Mouse (Mus musculus) CH12F3 (cell line): ENCODE results near the gene Hist4h4.

Experiments used
- in situ Hi-C: fragments of 300-500 bp; cut with MboI; formaldehyde crosslinking; loops from 2 replicates; pipeline ENCODE4 v1.14.3; 2020; ENCODE audit warnings: low sequenced_read_pairs

Hist4h4 gene

DNA sequence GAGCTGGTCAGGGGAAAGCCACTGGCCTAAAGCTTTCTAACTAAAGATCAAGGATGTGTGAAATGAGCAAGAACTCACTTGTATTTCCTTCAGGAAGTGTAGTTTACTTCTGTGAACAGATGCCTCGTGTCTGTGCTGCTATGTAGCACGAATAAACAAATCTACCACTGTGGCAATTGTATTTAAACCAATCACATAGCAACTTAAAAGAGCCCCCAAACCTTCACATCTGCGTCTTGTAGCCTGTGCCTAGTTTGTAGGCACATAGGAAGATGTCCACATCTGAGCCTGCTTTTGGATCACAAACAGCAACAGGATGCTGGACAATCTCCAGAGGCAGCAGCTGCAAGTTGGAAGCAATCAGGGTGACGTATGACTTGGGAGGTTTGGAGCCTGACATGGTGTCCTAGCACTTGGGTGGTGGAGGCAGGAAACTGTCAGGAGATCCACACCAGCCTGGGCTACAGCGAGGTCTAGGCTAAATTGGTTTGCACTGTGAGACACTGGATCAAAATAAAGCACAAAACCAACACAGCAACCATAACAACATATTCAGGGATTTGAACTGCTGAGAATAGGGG, 14.7 kb downstream of the Hist4h4 start:
- in situ Hi-C loops: no loop called here

DNA sequence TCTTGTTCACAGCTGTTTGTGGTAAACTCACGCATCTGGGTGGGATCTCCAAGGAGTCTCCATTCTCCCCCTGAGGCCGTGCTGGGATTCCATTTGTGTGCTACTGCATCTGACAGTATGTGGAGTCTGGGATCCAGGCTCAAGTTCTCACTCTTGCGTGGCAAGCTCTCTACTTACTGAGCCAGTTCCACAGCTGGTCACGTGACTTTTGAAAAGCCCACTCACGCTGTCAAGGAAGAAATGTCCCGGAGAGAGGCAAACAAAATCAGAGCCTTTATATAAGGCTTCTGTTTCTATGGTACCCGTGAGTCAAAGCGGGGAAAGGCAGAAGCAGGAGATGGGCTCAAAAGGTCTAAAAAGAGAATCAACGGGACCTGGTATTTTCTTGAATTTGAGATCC, 21.5 kb downstream of the Hist4h4 start:
- in situ Hi-C loops: no loop called here

DNA sequence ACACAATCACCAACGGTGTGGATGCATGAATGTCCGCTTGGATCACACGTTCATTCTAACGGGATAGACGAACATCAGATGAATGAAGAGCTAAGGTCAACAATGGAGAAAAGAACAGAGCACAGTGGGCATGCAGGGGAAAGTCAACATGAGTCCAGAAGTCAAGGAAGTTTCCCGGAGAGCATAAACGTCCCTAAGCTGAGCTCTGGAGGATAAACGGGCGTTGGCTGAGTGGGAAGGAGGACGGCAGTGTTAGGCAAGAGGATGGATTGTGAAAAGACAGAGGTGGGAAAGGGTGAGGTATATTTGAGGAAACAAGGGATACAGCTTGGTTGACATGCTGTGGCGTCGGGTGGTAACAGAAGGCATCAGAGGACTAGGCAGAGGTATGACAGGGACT, 22.1 kb downstream of the Hist4h4 start:
- in situ Hi-C loops: no loop called here

DNA sequence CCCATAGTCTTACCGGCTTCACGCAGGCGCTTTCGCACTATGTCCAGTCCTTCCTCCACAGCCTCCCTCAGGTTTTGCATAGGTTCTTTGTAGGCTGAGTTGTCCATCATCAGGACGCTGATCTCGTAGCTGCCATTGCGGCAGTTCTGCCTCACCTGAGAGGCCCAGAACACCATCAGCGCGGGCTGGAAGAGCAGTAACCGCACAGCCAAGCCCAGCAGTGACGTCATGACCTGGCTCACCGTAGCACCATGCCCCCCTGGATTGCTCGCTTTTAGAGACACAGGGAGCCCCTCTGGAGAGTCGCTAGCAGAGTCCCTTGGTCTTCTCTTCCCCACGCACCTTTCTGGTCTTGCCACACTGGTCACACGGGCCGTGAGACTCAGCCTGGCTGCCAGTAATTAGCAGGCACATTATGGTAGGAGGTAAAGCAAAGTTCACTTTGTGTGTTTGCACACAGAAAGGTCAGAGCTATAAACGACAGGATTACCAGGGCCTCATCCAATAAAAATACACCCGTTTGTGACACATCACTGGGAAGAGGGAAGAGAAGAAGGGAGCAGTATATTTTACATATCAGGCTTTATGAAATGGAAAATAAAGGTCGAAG, 22.7 kb downstream of the Hist4h4 start, which contains the start of gene Gucy2c:
TSS of gene Gucy2c (minus strand) at position 389 of the 610 bp plus-strand sequence.
- in situ Hi-C loops: no loop called here

DNA sequence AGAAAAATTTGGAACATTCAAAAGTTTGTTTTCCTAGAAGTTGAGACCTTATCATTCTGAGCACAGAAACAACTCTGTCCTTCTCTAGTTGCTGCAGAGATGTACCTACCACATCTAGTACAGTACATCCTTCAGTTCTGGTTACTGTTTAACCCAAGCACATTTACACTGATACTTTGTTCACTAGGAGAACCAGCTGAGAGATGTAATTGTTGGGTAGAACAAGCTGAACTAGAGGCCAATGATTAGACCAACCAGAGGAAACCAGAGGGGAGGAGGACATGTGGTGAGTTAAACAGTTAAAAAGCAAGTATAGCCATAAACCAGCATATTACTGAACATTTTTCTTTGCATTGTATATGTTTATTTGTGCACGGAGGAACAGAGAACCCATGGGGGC, 27.8 kb downstream of the Hist4h4 start:
- in situ Hi-C loops: no loop called here

DNA sequence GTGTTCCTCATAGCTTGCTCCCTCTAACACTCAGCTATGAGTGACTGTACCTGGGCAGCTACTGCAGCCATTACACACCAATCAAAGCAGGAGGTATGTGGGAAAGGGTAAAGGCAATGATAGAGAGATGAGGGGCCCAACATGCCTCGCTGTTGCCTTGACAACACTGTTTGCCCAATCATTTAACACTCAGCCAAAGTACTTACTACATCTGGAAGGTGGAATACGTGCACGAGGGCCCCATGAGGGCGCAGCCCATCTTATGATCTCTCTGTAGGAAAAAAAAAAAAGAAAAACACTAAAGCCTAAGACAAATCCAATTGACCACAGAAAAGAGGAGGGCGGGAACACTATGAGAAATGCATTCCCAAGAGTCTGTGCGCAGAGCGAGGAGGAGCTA, 34.4 kb downstream of the Hist4h4 start:
- in situ Hi-C loops: no loop called here

DNA sequence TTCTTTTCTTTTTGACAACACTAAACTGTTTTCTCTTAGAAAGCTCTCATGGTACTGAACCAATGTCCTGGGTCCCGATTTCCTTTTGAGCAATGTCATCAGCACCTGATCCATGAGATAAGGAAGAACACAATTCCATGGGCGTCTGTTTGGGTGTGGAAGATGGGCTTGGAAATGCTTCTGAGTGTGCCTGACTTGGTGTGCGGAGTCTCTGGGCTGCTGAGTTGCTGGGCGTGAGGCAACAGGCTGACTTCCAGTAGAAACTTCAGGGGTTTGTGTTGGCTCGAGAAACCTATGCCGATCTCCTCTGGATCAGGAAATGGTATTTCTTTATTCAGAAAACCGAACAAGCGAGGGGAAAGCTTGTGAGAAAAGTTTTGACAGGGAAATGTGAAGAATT, 35.1 kb downstream of the Hist4h4 start:
- in situ Hi-C loops: no loop called here

DNA sequence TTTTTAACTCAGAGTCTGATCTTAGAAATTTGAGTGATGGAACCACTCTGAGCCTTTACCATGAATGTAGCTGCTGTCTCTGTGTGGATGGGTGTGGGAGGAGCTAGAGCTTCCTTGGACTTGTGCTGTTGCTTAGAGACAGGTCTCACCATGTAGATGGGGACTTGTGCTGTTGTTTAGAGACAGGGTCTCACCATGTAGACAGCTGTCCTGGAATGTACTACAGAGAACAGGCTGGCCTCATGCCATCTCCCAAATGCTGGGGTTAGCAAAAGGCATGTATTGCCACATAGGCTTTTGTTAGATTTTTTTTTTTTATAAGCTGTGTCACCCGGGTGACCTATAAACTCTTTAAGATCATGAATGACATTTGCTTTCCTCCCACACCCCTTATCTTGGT, 40.3 kb downstream of the Hist4h4 start:
- in situ Hi-C loops: no loop called here
